Mouse (Mus musculus) heart, embryonic 10.5 days (tissue): ENCODE measurements at regions not wholly inside any gene's neighbourhood (a gene's known extent, or its start where the extent isn't known, plus 50 kb on each side); places are given as distances from the start of the nearest gene placed in this dataset.

ENCODE experiments used
- DNase-seq: peaks from one replicate; pipeline ENCODE4 v3.0.0-alpha.2; 2017; ENCODE audit warnings: low spot score
- H3K27ac ChIP-seq: fragments of 300-500 bp; sonication (generic); 2 replicates; pipeline ENCODE4 v1.5.1; 2016; ENCODE audit warnings: mild to moderate bottlenecking
- H3K27me3 ChIP-seq: fragments of 300-500 bp; sonication (generic); 2 replicates; pipeline ENCODE4 v1.6.1; 2016; ENCODE audit warnings: mild to moderate bottlenecking; ENCODE audit not compliant: poor library complexity, insufficient read depth, severe bottlenecking
- H3K36me3 ChIP-seq: fragments of 300-500 bp; sonication (generic); 2 replicates; pipeline ENCODE4 v1.6.1; 2016; ENCODE audit warnings: mild to moderate bottlenecking, moderate library complexity
- H3K4me1 ChIP-seq: fragments of 300-500 bp; sonication (generic); 2 replicates; pipeline ENCODE4 v1.6.1; 2016; ENCODE audit warnings: mild to moderate bottlenecking
- H3K4me3 ChIP-seq: fragments of 300-500 bp; sonication (generic); 2 replicates; pipeline ENCODE4 v1.5.1; 2016; ENCODE audit warnings: mild to moderate bottlenecking, moderate library complexity
- H3K9me3 ChIP-seq: fragments of 300-500 bp; sonication (generic); 2 replicates; pipeline ENCODE4 v1.6.1; 2016; ENCODE audit warnings: mild to moderate bottlenecking, moderate library complexity
- WGBS: fragments of 180-500 bp; shearing (Covaris S2); methylation state at CpG from one replicate; pipeline ENCODE4 v1.1.7; 2016; 5-methylcytosine and 5-hydroxymethylcytosine counted together

GRCm38 (mm10) chr3:148228002-148228707 is 762.2 kb downstream of the Adgrl2 start:
- no peaks in the 10 kb centered on the region for H3K9me3 ChIP-seq
- H3K4me3 ChIP-seq = no peak overlapping the region
- H3K27me3 ChIP-seq = no peaks in the 10 kb centered on the region
- H3K4me1 ChIP-seq = no peaks in the 10 kb centered on the region
- H3K36me3 ChIP-seq = no peaks in the 10 kb centered on the region
- no peak overlapping the region for H3K27ac ChIP-seq
- DNase-seq = no peak
- WGBS = 67% methylated on average over 9 of the region's 9 CpGs

DNA sequence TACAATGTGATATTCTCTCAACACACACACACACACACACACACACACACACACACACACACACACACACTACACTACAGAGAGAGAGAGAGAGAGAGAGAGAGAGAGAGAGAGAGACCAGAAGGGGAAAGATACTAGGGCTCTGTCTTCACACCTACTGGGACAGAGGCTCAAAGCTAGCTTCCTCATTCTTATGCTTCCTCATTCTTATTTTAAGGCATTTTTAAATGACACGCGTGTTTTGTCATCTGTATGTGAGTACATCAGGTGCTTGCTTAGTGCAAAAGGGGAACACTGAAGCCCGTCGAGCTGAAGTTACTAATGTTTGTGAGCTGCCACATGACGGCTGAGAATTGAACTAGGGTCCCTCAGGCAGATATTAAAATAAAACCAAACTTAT is 769.5 kb downstream of the Adgrl2 start:
- no peak for DNase-seq
- no peak overlapping the region for H3K4me3 ChIP-seq
- H3K36me3 ChIP-seq = no peaks in the 10 kb centered on the region
- H3K4me1 ChIP-seq = no peaks in the 10 kb centered on the region
- no peaks in the 10 kb centered on the region for H3K9me3 ChIP-seq
- WGBS = 88% methylated on average over 5 of the region's 5 CpGs
- no peaks in the 10 kb centered on the region for H3K27me3 ChIP-seq
- no peak overlapping the region for H3K27ac ChIP-seq

DNA sequence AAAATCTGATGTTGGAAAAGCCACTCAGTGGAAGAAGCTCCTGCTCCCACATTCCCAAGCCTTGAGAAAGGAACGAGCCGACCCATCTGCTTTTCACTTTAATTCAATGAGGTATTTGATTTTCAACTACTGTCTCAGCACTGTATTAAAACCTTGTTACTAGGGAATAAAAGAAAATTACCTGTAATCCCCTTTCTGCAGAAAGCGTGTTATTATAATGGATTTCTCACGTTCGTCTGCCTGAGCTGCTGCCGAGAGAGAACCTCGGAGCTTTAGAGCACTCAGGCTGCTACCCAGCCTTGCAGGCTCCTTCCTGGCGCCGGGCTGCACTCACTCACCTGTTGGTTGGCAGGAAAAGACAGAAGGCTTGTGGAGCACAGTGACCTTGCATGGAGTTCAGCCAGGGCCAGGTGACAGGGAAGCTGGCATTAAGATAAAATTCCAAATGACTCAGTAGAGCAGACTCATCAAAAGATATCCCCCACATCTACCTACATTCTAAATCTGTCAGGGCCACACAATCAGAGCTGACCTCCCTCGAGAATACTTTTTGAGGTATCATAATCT is 770.2 kb downstream of the Adgrl2 start:
- Histone ChIP-seq H3K9me3 (no peaks in the 10 kb centered on the region), H3K27me3 (no peaks in the 10 kb centered on the region), H3K36me3 (no peaks in the 10 kb centered on the region), H3K4me1 (no peaks in the 10 kb centered on the region), H3K4me3 (no peak overlapping the region), H3K27ac (no peak overlapping the region)
- no peak for DNase-seq
- 75% methylated on average over 10 of the region's 10 CpGs for WGBS

DNA sequence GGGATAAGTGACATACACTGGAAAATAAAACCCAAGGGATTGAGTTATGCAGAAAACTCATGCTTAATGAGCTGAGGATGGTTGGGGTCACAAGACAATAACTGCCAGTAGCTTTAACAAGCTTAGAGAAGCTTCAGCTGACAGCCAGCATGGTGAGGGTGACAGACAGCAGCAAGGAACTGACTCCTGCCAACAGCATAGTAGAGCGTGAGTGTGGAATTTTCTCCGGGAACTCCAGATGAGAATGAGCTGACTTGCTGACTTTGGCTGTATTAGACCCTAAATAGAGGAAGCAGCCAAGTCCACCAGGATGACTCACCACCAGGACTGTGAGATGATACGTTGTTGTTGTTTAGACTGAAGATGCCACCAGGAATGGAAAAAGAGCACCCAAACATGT is 788.2 kb downstream of the Adgrl2 start:
- no peaks in the 10 kb centered on the region for H3K36me3 ChIP-seq
- H3K4me1 ChIP-seq = no peaks in the 10 kb centered on the region
- WGBS = 55% methylated on average over 3 of the region's 3 CpGs
- H3K9me3 ChIP-seq = no peaks in the 10 kb centered on the region
- H3K4me3 ChIP-seq = no peak overlapping the region
- no peak overlapping the region for H3K27ac ChIP-seq
- H3K27me3 ChIP-seq = no peaks in the 10 kb centered on the region
- no peak for DNase-seq

GRCm38 (mm10) chr3:148186704-148187103 is 803.7 kb downstream of the Adgrl2 start:
- 67% methylated on average over 2 of the region's 2 CpGs for WGBS
- H3K27me3 ChIP-seq = no peaks in the 10 kb centered on the region

DNA sequence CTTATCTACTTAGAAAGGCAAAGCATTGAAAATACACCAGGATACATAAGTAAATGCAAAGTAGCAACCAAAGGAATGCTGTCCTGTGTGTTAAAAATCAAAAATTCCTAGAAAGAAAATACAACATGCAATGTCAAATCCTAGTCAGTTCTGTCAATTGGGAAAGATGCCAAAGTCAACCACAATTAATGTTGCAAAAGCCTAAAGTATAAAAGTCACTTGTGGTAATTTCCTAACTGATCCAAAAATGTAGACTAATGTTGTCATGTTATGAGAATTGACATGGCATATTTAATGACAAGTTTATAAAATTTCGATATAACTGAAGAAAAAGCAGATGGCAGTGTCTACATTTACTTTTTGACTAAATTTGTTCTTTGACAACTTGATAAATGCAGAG is 822.8 kb downstream of the Adgrl2 start:
- Histone ChIP-seq H3K27me3 (no peaks in the 10 kb centered on the region), H3K36me3 (no peaks in the 10 kb centered on the region), H3K4me3 (no peak overlapping the region), H3K9me3 (no peaks in the 10 kb centered on the region), H3K27ac (no peak overlapping the region), H3K4me1 (no peaks in the 10 kb centered on the region)
- no peak for DNase-seq
- 72% methylated on average over 1 of the region's 1 CpGs for WGBS

More at GRCm38 (mm10) chr3:148186704-148187103, 803.7 kb downstream of the Adgrl2 start:
- H3K27ac ChIP-seq = no peak overlapping the region
- no peaks in the 10 kb centered on the region for H3K9me3 ChIP-seq
- no peak for DNase-seq
- H3K4me1 ChIP-seq = no peaks in the 10 kb centered on the region
- H3K36me3 ChIP-seq = no peaks in the 10 kb centered on the region
- H3K4me3 ChIP-seq = no peak overlapping the region

DNA sequence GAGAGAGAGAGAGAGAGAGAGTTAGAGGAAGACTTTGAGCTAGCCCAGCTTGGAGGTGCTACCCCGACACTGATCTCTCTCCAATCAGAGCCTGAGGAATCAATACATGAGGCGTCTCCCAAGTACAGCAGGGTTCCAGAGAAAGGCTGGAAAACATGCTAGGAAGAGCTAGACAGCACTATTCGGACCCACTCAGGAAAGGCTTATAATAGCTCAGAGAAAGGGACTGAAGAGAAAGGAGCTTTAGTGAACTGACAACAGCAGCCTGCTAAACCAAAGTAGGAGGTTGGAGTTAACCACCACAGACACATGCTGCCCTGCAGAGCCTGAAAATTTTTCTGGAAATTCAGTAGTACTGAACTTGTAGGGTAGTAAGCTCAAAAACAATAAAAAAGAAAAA is 831.3 kb downstream of the Adgrl2 start:
- no peaks in the 10 kb centered on the region for H3K4me1 ChIP-seq
- H3K27me3 ChIP-seq = no peaks in the 10 kb centered on the region
- H3K4me3 ChIP-seq = no peak overlapping the region
- WGBS = 61% methylated on average over 3 of the region's 3 CpGs
- no peak overlapping the region for H3K27ac ChIP-seq
- DNase-seq = no peak
- H3K36me3 ChIP-seq = no peaks in the 10 kb centered on the region
- H3K9me3 ChIP-seq = no peaks in the 10 kb centered on the region

- no peak for DNase-seq
- H3K27ac ChIP-seq = no peak overlapping the region
- H3K9me3 ChIP-seq = no peaks in the 10 kb centered on the region
- H3K36me3 ChIP-seq = no peaks in the 10 kb centered on the region
- 84% methylated on average over 2 of the region's 2 CpGs for WGBS
- H3K4me1 ChIP-seq = no peaks in the 10 kb centered on the region
- H3K27me3 ChIP-seq = no peaks in the 10 kb centered on the region
- no peak overlapping the region for H3K4me3 ChIP-seq
Measured at GRCm38 (mm10) chr3:148158533-148158932, 831.8 kb downstream of the Adgrl2 start.

- H3K27me3 ChIP-seq = no peaks in the 10 kb centered on the region
- no peak overlapping the region for H3K4me3 ChIP-seq
- no peaks in the 10 kb centered on the region for H3K9me3 ChIP-seq
- H3K27ac ChIP-seq = no peak overlapping the region
- H3K4me1 ChIP-seq = no peaks in the 10 kb centered on the region
- DNase-seq = no peak
- WGBS = 81% methylated on average over 2 of the region's 2 CpGs
- no peaks in the 10 kb centered on the region for H3K36me3 ChIP-seq
Measured at GRCm38 (mm10) chr3:148143776-148144175, 846.6 kb downstream of the Adgrl2 start.

GRCm38 (mm10) chr3:148136791-148137251 is 853.5 kb downstream of the Adgrl2 start:
- no peaks in the 10 kb centered on the region for H3K4me1 ChIP-seq
- no peak overlapping the region for H3K4me3 ChIP-seq
- H3K27me3 ChIP-seq = no peaks in the 10 kb centered on the region
- no peak for DNase-seq
- no peaks in the 10 kb centered on the region for H3K9me3 ChIP-seq
- WGBS = 86% methylated on average over 3 of the region's 3 CpGs
- no peaks in the 10 kb centered on the region for H3K36me3 ChIP-seq
- H3K27ac ChIP-seq = no peak overlapping the region

- WGBS = 81% methylated on average over 2 of the region's 2 CpGs
- Histone ChIP-seq H3K36me3 (no peaks in the 10 kb centered on the region), H3K4me3 (no peak overlapping the region), H3K27ac (no peak overlapping the region), H3K9me3 (no peaks in the 10 kb centered on the region), H3K27me3 (no peaks in the 10 kb centered on the region), H3K4me1 (no peaks in the 10 kb centered on the region)
- no peak for DNase-seq
Measured at GRCm38 (mm10) chr3:148134646-148135045, 855.7 kb downstream of the Adgrl2 start.

DNA sequence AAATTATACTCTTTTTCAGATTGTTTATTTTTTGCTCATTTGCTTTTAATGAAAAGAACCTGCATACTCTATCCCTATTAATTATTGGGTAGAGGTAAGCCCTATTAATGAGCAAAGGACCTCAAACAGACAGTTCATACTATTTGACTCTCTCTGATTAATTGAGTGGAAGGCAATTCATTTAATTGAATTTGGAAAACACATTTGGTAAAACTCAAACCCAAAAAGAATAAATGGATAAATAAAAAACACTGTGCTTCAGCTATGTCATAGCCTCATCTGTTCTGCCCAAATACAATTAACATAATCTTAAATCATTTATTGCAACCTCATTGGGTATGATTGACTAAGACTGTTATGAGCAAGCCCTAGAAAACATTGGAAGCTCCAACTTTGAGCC is 874.8 kb downstream of the Adgrl2 start:
- Histone ChIP-seq H3K9me3 (peaks cover 6% of the 10 kb centered on the region; the same call in 1 of the 2 replicates), H3K36me3 (no peaks in the 10 kb centered on the region), H3K4me1 (no peaks in the 10 kb centered on the region), H3K27me3 (no peaks in the 10 kb centered on the region), H3K27ac (no peak overlapping the region), H3K4me3 (no peak overlapping the region)
- no peak for DNase-seq

DNA sequence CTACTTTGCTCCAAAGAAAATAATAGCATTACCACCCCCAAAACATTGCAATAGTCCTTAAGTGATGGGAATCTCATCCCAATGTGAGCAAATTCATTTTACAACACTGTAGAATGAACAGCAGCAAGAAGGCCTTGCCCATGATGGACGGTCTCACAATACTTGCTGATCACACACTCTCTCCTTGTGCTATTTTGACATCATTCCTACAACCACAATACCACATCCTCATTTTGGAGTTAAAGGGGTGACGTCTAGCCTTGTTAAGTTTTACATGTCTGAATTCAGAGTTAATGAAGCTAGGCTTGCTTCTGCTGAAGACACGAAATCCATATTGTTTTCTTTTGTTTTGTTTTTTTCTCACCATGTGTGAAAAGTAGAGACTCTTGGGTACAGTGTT is 878.2 kb downstream of the Adgrl2 start:
- no peaks in the 10 kb centered on the region for H3K27me3 ChIP-seq
- WGBS = 82% methylated on average over 3 of the region's 3 CpGs
- H3K4me3 ChIP-seq = no peak overlapping the region
- H3K27ac ChIP-seq = no peak overlapping the region
- H3K9me3 ChIP-seq = no peaks in the 10 kb centered on the region
- no peaks in the 10 kb centered on the region for H3K4me1 ChIP-seq
- DNase-seq = no peak
- H3K36me3 ChIP-seq = no peaks in the 10 kb centered on the region

DNA sequence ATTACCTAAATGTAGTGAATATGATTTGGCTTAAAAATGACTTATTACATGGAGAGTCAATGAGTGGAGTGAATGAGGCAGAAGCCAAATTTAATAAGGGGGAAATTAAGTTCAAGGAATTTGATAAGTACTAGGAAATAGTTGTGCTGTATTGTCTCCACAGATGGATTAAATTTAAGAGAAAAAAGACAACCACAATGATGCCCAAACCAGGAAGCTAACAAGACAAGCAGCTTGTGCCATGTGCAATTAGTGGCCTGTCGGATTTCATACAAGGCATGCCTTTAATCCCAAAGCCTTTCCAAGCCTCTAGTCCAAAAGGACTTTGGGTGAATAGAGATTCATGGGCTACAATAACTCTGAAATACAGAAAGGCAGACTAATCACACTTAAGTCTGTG is 883.3 kb downstream of the Adgrl2 start:
- Histone ChIP-seq H3K4me3 (no peak overlapping the region), H3K4me1 (no peaks in the 10 kb centered on the region), H3K27me3 (no peaks in the 10 kb centered on the region), H3K27ac (no peak overlapping the region), H3K36me3 (no peaks in the 10 kb centered on the region), H3K9me3 (no peaks in the 10 kb centered on the region)
- DNase-seq = no peak
- 68% methylated on average over 1 of the region's 1 CpGs for WGBS
